Mouse (Mus musculus): Measurements from ENCODE around the gene Tssc4.

Gene Tssc4

GRCm38 (mm10) chr7:143068882-143069591 lies at the start of gene Tssc4:
TSS of gene Tssc4 (plus strand) at chr7:143069249.
- peak; percentile 98 for DNase-seq (ENCODE audit: low spot score)

DNA sequence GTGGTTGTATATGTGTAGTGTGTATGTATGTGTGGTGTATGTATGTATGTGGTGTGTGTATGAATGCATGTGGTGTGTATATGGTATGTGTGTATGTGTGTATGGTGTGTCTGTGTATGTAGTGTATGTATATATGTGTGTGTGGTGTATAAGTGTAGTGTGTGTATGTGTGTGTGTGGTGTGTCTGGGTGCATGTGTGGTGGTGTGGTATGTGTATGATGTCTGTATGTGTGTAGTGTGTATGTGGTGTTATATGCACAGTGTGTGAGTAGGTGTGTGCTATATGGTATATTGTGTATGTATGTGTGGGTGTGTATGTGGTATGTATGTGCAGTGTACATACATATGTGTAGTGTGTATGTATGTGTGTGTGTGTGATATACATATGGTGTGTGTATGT lies 49.0 kb upstream of the Tssc4 start:
- no peak for DNase-seq (ENCODE audit: low spot score)

DNA sequence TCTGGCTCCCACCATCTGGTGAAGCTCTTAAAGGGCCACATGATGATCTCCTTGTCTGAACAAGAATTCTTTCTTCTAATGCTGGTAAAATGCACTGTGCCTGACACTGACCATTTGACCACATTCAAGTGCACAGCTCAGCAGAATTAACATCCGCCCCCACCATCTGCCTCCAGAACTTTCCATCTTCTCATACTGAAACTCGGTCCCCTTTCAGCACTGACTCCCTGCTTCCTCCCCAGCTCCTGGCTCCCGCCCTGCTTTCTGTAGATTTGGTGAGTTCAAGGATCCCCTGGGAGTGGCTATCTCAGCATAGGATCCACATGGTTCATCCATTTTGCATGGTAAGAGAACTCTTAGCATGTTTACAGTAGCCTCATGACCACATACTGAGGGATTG lies 48.3 kb upstream of the Tssc4 start:
- no peak for DNase-seq (ENCODE audit: low spot score)

DNA sequence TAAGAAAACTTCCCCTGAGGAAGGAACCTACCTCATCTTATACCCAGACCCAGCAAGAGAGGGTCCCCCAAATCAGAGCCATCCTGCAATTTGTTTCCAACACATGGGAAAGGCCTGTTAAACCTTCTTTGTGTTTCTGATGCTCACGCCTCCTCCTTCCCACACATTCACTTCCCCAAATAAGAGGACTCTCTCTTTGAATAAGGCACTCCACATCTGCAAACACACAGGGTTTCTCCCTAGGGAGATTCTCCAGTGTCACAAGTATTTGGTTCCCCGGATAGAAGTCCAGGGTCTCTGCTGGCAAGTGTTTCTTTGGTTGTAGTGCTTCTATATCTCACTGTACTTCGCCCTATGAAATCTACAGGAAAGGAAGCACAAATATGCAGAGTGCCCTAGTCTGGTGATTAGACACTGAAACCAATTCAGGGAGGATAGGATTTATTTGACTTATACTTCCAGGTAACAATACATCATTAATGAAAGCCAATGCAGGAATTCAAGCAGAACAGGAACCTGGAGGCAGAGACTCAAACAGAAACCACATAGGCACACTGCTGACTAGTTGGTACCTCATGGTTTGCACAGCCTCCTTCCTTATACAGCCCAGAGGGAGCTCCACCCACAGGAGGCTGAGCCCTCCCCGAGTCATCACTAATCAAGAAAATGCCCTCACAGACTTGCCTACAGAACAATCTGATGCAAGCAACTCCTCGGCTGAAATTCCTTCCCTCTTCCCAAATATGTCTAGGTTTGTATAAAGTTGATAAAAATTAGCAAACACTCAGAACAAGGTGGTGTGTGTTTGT lies 47.5 kb upstream of the Tssc4 start:
- DNase-seq (ENCODE audit: low spot score), result no peak

DNA sequence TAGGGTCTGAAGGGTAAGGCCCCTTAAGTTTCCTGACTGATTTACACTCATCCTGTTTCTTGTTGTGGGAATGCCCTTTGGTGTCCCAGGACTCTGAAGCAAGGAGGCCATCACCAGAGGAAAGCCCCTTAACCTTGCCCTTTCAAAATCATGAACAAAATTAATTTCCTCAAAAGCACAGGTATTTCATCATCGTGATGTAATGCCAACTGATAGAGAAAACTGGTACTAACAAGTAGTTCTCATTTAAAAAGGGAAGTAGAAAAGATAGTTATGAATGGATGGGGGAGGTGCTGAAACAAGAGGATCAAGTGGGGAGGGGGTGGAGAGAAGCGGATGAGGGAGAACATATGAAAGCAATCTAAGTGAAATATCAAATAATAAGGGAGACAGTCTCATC lies 45.5 kb upstream of the Tssc4 start:
- no peak for DNase-seq (ENCODE audit: low spot score)

DNA sequence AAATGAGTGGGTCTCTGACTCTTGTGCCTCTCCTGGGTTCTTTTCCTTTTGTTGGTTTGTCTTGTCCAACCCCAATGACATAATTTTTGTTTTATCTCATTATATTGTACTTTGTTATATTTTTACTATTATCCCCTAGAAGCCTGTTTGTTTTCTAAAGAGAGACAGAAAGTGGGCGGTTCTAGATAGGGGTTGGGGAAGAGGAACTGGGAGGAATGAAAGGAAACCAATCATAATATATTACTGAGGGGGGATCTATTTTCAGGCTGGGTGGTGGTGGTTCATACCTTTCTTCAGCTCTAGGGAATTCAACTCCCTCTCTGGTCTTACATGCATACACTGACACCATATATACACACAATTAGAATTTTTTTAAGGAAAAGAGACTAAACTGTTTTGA lies 44.8 kb upstream of the Tssc4 start:
- DNase-seq (ENCODE audit: low spot score), result no peak

- DNase-seq (ENCODE audit: low spot score), result no peak
These were observed 43.6 kb upstream of the Tssc4 start for GRCm38 (mm10) chr7:143025496-143025895.

DNA sequence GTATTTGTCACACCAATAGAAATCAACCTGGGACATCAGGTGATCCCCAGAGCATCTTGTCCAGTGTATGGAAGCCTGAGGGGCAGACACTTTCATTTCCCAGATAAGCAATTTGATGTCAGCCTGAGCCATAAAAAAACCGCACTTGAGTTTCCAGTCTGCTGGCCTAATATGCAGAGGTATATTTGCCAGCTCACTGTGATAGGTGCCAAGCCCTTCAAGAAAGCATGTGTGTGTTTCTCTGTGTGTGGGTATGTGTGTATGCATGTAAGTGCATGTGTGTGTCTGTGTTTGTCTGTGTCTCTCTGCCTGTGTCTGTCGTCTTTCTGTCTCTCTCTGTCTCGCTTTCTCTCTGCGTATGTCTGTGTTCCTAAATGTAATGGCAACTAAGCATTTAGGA lies 41.9 kb upstream of the Tssc4 start:
- no peak for DNase-seq (ENCODE audit: low spot score)

DNA sequence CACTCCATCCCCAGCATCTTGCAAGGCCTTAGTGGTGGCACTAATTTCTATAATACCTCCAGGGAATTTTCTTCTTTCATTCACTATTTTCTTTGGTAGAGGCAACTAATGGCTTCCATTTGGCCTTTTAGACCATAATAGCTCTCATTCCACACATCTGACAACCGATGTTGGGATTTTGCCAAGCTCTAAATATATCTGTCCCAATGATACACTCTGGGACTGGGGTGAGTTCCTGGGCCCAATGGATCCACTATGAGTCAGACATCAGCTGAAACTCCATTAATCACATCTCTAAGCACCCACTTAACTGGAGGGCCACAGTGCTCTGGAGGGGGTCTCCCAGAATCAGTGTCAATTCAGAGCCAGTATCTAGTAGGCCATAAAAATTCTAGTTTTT lies 37.2 kb upstream of the Tssc4 start:
- no peak for DNase-seq (ENCODE audit: low spot score)

- no peak for DNase-seq (ENCODE audit: low spot score)
These were observed 35.5 kb upstream of the Tssc4 start for GRCm38 (mm10) chr7:143033581-143033980.

- no peak for DNase-seq (ENCODE audit: low spot score)
These were observed 34.9 kb upstream of the Tssc4 start for GRCm38 (mm10) chr7:143034112-143034511.

- DNase-seq (ENCODE audit: low spot score), result no peak
These were observed 34.3 kb upstream of the Tssc4 start for GRCm38 (mm10) chr7:143034519-143035450.

- no peak for DNase-seq (ENCODE audit: low spot score)
These were observed 32.3 kb upstream of the Tssc4 start for GRCm38 (mm10) chr7:143036787-143037186.

- DNase-seq (ENCODE audit: low spot score), result no peak
These were observed 31.7 kb upstream of the Tssc4 start for GRCm38 (mm10) chr7:143037306-143037705.

- no peak for DNase-seq (ENCODE audit: low spot score)
These were observed 30.7 kb upstream of the Tssc4 start for GRCm38 (mm10) chr7:143038174-143038931.

GRCm38 (mm10) chr7:143040561-143040960 lies 28.5 kb upstream of the Tssc4 start:
- DNase-seq (ENCODE audit: low spot score), result no peak

DNA sequence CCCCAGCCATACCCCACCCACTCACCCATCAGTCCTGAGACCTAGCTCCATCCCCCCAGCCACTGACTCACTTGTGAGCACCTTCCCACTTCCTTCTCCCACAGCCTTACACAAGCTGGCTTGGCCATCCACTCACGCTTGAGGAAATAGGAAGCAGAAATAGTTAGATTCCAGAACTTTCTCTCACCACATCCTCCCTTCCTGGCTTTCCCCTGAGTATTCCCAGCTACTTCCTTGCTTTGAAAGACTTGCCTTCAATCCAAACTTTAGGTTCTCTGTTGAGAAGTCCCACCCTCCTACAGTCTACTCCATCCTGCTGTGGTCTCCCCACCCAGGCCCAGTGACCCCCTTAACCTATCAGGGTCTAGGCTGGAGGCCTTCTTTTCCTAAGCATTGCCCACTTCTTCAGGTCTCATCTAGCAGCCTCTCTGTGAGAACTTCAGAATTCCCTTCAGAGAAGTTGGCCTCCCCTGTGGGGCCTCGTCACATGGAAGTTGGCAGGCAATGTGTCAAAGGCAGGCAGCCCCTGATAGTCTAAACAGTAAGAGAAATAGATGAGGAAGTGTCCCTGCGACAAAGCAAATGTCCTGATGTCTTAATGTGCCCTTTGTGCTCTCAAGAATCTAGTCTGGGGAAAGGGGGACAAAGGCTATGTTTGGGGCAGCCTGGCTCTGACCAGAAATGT lies 27.8 kb upstream of the Tssc4 start:
- DNase-seq (ENCODE audit: low spot score), result no peak

DNA sequence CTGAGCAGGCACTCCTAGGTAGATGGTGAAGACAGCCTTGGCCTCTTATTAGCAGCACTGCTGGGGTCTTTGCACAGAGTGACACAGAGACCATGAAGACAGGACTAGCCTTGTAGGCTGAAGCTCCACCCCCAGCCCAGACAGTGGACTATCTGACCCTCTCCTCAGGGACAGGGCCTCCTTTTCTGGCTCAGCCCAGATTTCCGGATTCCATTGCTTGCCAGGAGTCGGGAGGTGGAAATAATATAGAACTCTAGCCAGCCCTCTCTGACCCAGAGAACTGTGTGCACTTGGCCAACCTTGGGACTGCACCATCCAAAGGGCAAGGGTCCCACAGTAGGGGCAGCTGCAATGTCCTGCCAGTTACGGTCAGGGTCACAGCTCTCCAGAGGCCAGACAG lies 27.0 kb upstream of the Tssc4 start:
- DNase-seq (ENCODE audit: low spot score), result no peak

- DNase-seq (ENCODE audit: low spot score), result no peak
These were observed 26.1 kb upstream of the Tssc4 start for GRCm38 (mm10) chr7:143042897-143043300.

GRCm38 (mm10) chr7:143044049-143044825 lies 24.8 kb upstream of the Tssc4 start:
- DNase-seq (ENCODE audit: low spot score), result no peak

Data from urinary bladder, postnatal 14 days (tissue).